Mouse (Mus musculus) small intestine, adult 2 months (tissue): ENCODE data around the gene Gabpb2. TPM values are rescaled to one million over a fixed set of nuclear protein-coding genes. Genes with fewer than 3 reads are reported as not detected.
"Not testable (repeated sequence)": the region's sequence is repeated elsewhere in the genome, so short reads cannot be mapped to it uniquely, and the experiment has no call there.

Experiments used
- H3K27ac ChIP-seq: fragments of 200-500 bp; 2 replicates; pipeline ENCODE4 v1.5.1; 2012; ENCODE audit warnings: low read depth, low read length, control low read depth, inconsistent platforms; ENCODE audit not compliant: insufficient read depth
- H3K27me3 ChIP-seq: fragments of 200-500 bp; 2 replicates; pipeline ENCODE4 v1.6.1; 2012; ENCODE audit warnings: mild to moderate bottlenecking, moderate library complexity, low read length, inconsistent platforms; ENCODE audit not compliant: control insufficient read depth, insufficient read depth
- H3K36me3 ChIP-seq: fragments of 200-500 bp; 2 replicates; pipeline ENCODE4 v1.6.1; 2012; ENCODE audit warnings: mild to moderate bottlenecking, low read length, control low read depth, inconsistent platforms; ENCODE audit not compliant: control insufficient read depth, insufficient read depth
- H3K4me1 ChIP-seq: fragments of 200-500 bp; 2 replicates; pipeline ENCODE4 v1.6.1; 2012; ENCODE audit warnings: low read length, inconsistent platforms, mixed read lengths; ENCODE audit not compliant: control insufficient read depth, insufficient read depth, insufficient read length
- H3K4me3 ChIP-seq: fragments of 200-500 bp; 2 replicates; pipeline ENCODE4 v1.5.1; 2012; ENCODE audit warnings: low read depth, mild to moderate bottlenecking, control low read depth, inconsistent platforms, low read length, moderate library complexity
- CTCF ChIP-seq: fragments of 200-500 bp; IDR thresholded peaks from 2 replicates; pipeline ENCODE4 v1.5.1; 2012; ENCODE audit warnings: low read depth, mild to moderate bottlenecking, control low read depth, inconsistent platforms, low read length, moderate library complexity, mixed read lengths; ENCODE audit not compliant: insufficient replicate concordance, insufficient read length; ENCODE audit errors: extremely low read depth
- WGBS: fragments of 180-500 bp; shearing (Covaris S2); methylation state at CpG from one replicate; pipeline ENCODE4 v1.1.7; 2018; 5-methylcytosine and 5-hydroxymethylcytosine counted together
- polyA plus RNA-seq: library from polyadenylated mRNA; depleted of rRNA; stranded (reverse); fragments of >200 nt; gene quantifications from 2 replicates; pipeline ENCODE4 v1.2.3, GENCODE M21; 2012; rRNA removed

Gene Gabpb2
- polyA plus RNA-seq, 1 experiment = 7.4 TPM

GRCm38 (mm10) chr3:95132389-95132788 lies 85.3 kb downstream of the Gabpb2 start:
- H3K27me3 ChIP-seq, H3K4me3 ChIP-seq, H3K27ac ChIP-seq, H3K4me1 ChIP-seq: not testable (repeated sequence)
- TF ChIP-seq CTCF = peak; percentile 22; the same call in 1 of the 2 replicates
- peaks cover 21% of the 10 kb centered on the region for H3K36me3 ChIP-seq
- WGBS = 98% methylated on average over 2 of the region's 2 CpGs

Other genes starting within 250 kb of the Gabpb2 start
- 14.2 and 20.9 TPM in 2 replicates for gene Pi4kb, start 243.2 kb downstream of the Gabpb2 start, polyA plus RNA-seq
- 9.1 and 17.1 TPM in 2 replicates for gene Zfp687, start 202.5 kb downstream of the Gabpb2 start, polyA plus RNA-seq
- 81.7 and 131 TPM in 2 replicates for gene Psmd4, start 175.3 kb downstream of the Gabpb2 start, polyA plus RNA-seq
- 6.7 and 14.9 TPM in 2 replicates for gene Pip5k1a, start 111.0 kb downstream of the Gabpb2 start, polyA plus RNA-seq
- gene Vps72, start 106.9 kb downstream of the Gabpb2 start, polyA plus RNA-seq = 27.4 and 63.8 TPM in 2 replicates
- gene Tmod4, start 93.4 kb downstream of the Gabpb2 start, polyA plus RNA-seq = 0.62 and 0.84 TPM in 2 replicates
- 15.3 and 34.3 TPM in 2 replicates for gene Scnm1, start 83.9 kb downstream of the Gabpb2 start, polyA plus RNA-seq
- 1.8 and 5.0 TPM in 2 replicates for gene Lysmd1, start 83.8 kb downstream of the Gabpb2 start, polyA plus RNA-seq
- 8.6 and 52.3 TPM in 2 replicates for gene Tnfaip8l2, start 75.6 kb downstream of the Gabpb2 start, polyA plus RNA-seq
- gene Sema6c, start 57.5 kb downstream of the Gabpb2 start, polyA plus RNA-seq = 2.1 and 4.6 TPM in 2 replicates
- gene Cdc42se1, start 10.8 kb upstream of the Gabpb2 start, polyA plus RNA-seq = 26.1 and 41.6 TPM in 2 replicates
- gene Mllt11, start 14.3 kb upstream of the Gabpb2 start, polyA plus RNA-seq = 13.1 and 14.0 TPM in 2 replicates
- gene Gm128, start 23.7 kb upstream of the Gabpb2 start, polyA plus RNA-seq = 0.13 and 0.18 TPM in 2 replicates
- gene Bnipl, start 33.3 kb upstream of the Gabpb2 start, polyA plus RNA-seq = 0.16 and 0.58 TPM in 2 replicates
- 58.5 and 89.2 TPM in 2 replicates for gene Mindy1, start 63.4 kb upstream of the Gabpb2 start, polyA plus RNA-seq
- gene Prune1, start 64.2 kb upstream of the Gabpb2 start, polyA plus RNA-seq = 4.4 and 11.5 TPM in 2 replicates
- 0.52 and 0.65 TPM in 2 replicates for gene Anxa9, start 89.3 kb upstream of the Gabpb2 start, polyA plus RNA-seq
- gene Cers2, start 96.9 kb upstream of the Gabpb2 start, polyA plus RNA-seq = 51.3 and 84.0 TPM in 2 replicates
- gene Setdb1, start 139.3 kb upstream of the Gabpb2 start, polyA plus RNA-seq = 3.3 and 5.3 TPM in 2 replicates
- not detected in 2 replicates for gene 4930558C23Rik, start 184.9 kb upstream of the Gabpb2 start, polyA plus RNA-seq
- 11.7 and 29.5 TPM in 2 replicates for gene Arnt, start 216.5 kb upstream of the Gabpb2 start, polyA plus RNA-seq